Mouse (Mus musculus): ENCODE measurements at regions not wholly inside any gene's neighbourhood (a gene's known extent, or its start where the extent isn't known, plus 50 kb on each side); places are given as distances from the start of the nearest gene placed in this dataset.
"Not testable (repeated sequence)": the region's sequence is repeated elsewhere in the genome, so short reads cannot be mapped to it uniquely, and the experiment has no call there.

- DNase-seq (ENCODE audit: low spot score in 2 of 2) = no peak
These were observed 141.5 kb upstream of the Rybp start for GRCm38 (mm10) chr6:100428759-100429158.

- no peak for DNase-seq (ENCODE audit: low spot score in 2 of 2)
These were observed 138.3 kb upstream of the Rybp start for GRCm38 (mm10) chr6:100425551-100425950.

- no peak for DNase-seq (ENCODE audit: low spot score in 2 of 2)
These were observed 137.6 kb upstream of the Rybp start for GRCm38 (mm10) chr6:100424788-100425403.

- DNase-seq (ENCODE audit: low spot score in 2 of 2) = no peak
These were observed 136.9 kb upstream of the Rybp start for GRCm38 (mm10) chr6:100424181-100424580.

GRCm38 (mm10) chr6:100423636-100424035 lies 136.4 kb upstream of the Rybp start:
- DNase-seq (ENCODE audit: low spot score in 2 of 2) = no peak

- no peak for DNase-seq (ENCODE audit: low spot score in 2 of 2)
These were observed 135.3 kb upstream of the Rybp start for GRCm38 (mm10) chr6:100422603-100423002.

- DNase-seq (ENCODE audit: low spot score in 2 of 2) = no peak
These were observed 134.7 kb upstream of the Rybp start for GRCm38 (mm10) chr6:100421706-100422578.

- DNase-seq (ENCODE audit: low spot score in 2 of 2) = no peak
These were observed 133.3 kb upstream of the Rybp start for GRCm38 (mm10) chr6:100420602-100421001.

- DNase-seq (ENCODE audit: low spot score in 2 of 2) = no peak
These were observed 132.7 kb upstream of the Rybp start for GRCm38 (mm10) chr6:100419782-100420540.

- DNase-seq (ENCODE audit: low spot score in 2 of 2) = no peak
These were observed 128.8 kb upstream of the Rybp start for GRCm38 (mm10) chr6:100416046-100416445.

GRCm38 (mm10) chr6:100415514-100415913 lies 128.2 kb upstream of the Rybp start:
- DNase-seq (ENCODE audit: low spot score in 2 of 2) = peak in 1 of 2 experiments; percentile 33

- DNase-seq (ENCODE audit: low spot score in 2 of 2) = no peak
These were observed 127.6 kb upstream of the Rybp start for GRCm38 (mm10) chr6:100414836-100415235.

- DNase-seq (ENCODE audit: low spot score in 2 of 2) = no peak
These were observed 125.2 kb upstream of the Rybp start for GRCm38 (mm10) chr6:100412486-100412885.

- DNase-seq (ENCODE audit: low spot score in 2 of 2) = no peak
These were observed 124.7 kb upstream of the Rybp start for GRCm38 (mm10) chr6:100411968-100412367.

GRCm38 (mm10) chr6:100410067-100410631 lies 122.9 kb upstream of the Rybp start:
- no peak for DNase-seq (ENCODE audit: low spot score in 2 of 2)

- DNase-seq (ENCODE audit: low spot score in 2 of 2) = no peak
These were observed 121.5 kb upstream of the Rybp start for GRCm38 (mm10) chr6:100408826-100409225.

GRCm38 (mm10) chr6:100406504-100406903 lies 119.2 kb upstream of the Rybp start:
- no peak for DNase-seq (ENCODE audit: low spot score in 2 of 2)

- no peak for DNase-seq (ENCODE audit: low spot score in 2 of 2)
These were observed 116.9 kb upstream of the Rybp start for GRCm38 (mm10) chr6:100404161-100404560.

- no peak for DNase-seq (ENCODE audit: low spot score in 2 of 2)
These were observed 115.4 kb upstream of the Rybp start for GRCm38 (mm10) chr6:100402716-100403115.

GRCm38 (mm10) chr6:100401728-100402127 lies 114.4 kb upstream of the Rybp start:
- no peak for DNase-seq (ENCODE audit: low spot score in 2 of 2)

GRCm38 (mm10) chr6:100399387-100399786 lies 112.1 kb upstream of the Rybp start:
- not testable (repeated sequence) for DNase-seq (ENCODE audit: low spot score in 2 of 2)
